Mouse (Mus musculus) liver, postnatal 0 days (tissue): ENCODE measurements around the gene Dab1.

Experiments
- CTCF ChIP-seq: sonication (generic); IDR thresholded peaks from 2 replicates; pipeline ENCODE4 v1.5.1; 2016; ENCODE audit warnings: antibody characterized with exemption, low read depth
- EP300 ChIP-seq: IDR thresholded peaks from 2 replicates; pipeline ENCODE4 v1.6.1; 2016; ENCODE audit warnings: antibody characterized with exemption, low read depth, mild to moderate bottlenecking

GRCm38 (mm10) chr4:104008406-104008805 lies 389.2 kb downstream of the Dab1 start:
- no peak for TF ChIP-seq CTCF
- TF ChIP-seq EP300 = no peak
